8 mouse cellular contexts compared by ENCODE assay signal in the genomic region with DNA sequence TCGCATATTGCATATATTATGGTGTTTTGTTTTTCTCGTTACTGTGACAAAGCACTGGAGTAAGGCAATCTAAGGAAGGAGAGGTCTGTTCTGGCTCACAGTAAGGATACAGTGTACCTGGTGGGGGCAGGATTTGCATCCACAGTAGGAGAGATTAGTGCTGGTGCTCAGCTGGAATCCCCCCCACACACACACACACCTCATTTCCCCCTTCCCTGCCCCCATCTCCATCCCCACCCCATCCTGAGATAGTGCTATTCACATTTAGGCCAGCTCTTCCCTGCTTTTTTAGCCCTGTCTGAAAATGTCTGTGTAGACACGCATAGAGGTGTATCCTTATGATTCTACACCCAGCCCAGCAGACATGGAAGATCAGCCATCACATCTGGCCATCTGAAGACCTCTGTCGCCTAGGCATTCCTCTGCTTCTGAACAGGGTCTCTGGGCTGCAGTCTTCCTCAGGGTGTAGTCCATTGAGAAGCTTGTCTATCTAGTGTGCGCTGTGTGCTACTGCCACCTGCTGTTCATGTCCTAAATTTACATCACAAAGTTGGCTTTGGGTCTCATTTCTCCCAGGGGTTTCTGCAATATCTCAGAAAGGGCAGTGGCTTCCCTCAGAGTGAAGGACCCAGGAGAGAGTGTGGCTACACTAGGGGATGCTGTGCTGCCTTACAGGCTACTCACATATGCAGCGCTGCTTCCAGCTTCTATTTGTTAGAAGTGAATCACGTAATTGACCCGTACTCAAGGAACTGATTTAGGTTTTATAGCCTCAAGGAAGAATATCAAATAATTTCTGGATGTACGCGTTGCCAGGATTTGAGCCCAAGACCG. TPM values are rescaled to one million over a fixed set of nuclear protein-coding genes. Genes with fewer than 3 reads are reported as not detected.
A peak's percentile ranks its signal among the peaks of the same experiment; 100 is the strongest.
DNase-seq lines count a peak whose midpoint lies in the region; ATAC-seq and TF ChIP-seq lines count a peak whose summit lies in the region.

No protein-coding gene starts in this region.

- TF ChIP-seq POLR2A in ES-Bruce4 (IDR thresholded peaks at IDR 0.05; ENCODE audit: insufficient read depth, low read length), result no peak

- WGBS in embryonic facial prominence, embryonic 11.5 days, result 59% methylated on average over 11 of the region's 11 CpGs

- no peak overlapping the region for H3K27ac ChIP-seq in ES-Bruce4 (ENCODE audit: insufficient read depth, low read length)
- H3K27ac ChIP-seq in embryonic facial prominence, embryonic 11.5 days (replicated peaks; ENCODE audit: low read depth, low read length), result no peak overlapping the region

- no peaks in the 10 kb centered on the region for H3K36me3 ChIP-seq in ES-Bruce4 (ENCODE audit: control insufficient read depth, insufficient read depth, low read length, poor library complexity, severe bottlenecking)
- H3K36me3 ChIP-seq in embryonic facial prominence, embryonic 11.5 days (replicated peaks; ENCODE audit: control insufficient read depth, insufficient read depth, low read depth, low read length), result no peaks in the 10 kb centered on the region

- no peaks in the 10 kb centered on the region for H3K4me1 ChIP-seq in ES-Bruce4 (ENCODE audit: control insufficient read depth, insufficient read depth, low read length)
- no peaks in the 10 kb centered on the region for H3K4me1 ChIP-seq in embryonic facial prominence, embryonic 11.5 days (ENCODE audit: control insufficient read depth, insufficient read depth, low read length)

- peak; percentile 65 for DNase-seq in adrenal gland, postnatal 14 days
- DNase-seq in embryonic facial prominence, embryonic 11.5 days (ENCODE audit: low spot score), result peak; percentile 85
- peak; percentile 42 for DNase-seq in layer of hippocampus, adult 9-11 months
- peak; percentile 73 for DNase-seq in lung, postnatal 10 days
- DNase-seq in retina, postnatal 7 days (ENCODE audit: low read depth, low spot score), result peak; percentile 69
- DNase-seq in urinary bladder, postnatal 36 days (ENCODE audit: low spot score in 2 of 2), result peak; percentile 38 to 45

- no peak for TF ChIP-seq EP300 in ES-Bruce4 (IDR thresholded peaks at IDR 0.05; ENCODE audit: insufficient read depth, low read depth, low read length)

- H3K4me3 ChIP-seq in ES-Bruce4 (ENCODE audit: low read depth, low read length), result no peak overlapping the region
- H3K4me3 ChIP-seq in embryonic facial prominence, embryonic 11.5 days (ENCODE audit: low read depth, low read length), result no peak overlapping the region

- ATAC-seq in embryonic facial prominence, embryonic 11.5 days (replicated peaks; ENCODE audit: insufficient number of reproducible peaks, low FRiP score, low TSS enrichment, low read depth), result peak; percentile 72; the same call in 1 of the 2 replicates
- peak; percentile 74 to 80 for ATAC-seq in hematopoietic stem cell, adult 5-6 weeks (replicated peaks in 1 of 2; ENCODE audit: insufficient read depth in 1 of 2, low FRiP score in 2 of 2, low TSS enrichment in 1 of 2, low read depth in 1 of 2, poor library complexity in 2 of 2, severe bottlenecking in 2 of 2)

- peak; percentile 60 for TF ChIP-seq CTCF in ES-Bruce4 (IDR thresholded peaks at IDR 0.05; ENCODE audit: low read depth, low read length)

- no peaks in the 10 kb centered on the region for H3K9me3 ChIP-seq in ES-Bruce4 (replicated peaks; ENCODE audit: control insufficient read depth, insufficient read depth, low read length, poor library complexity, severe bottlenecking)
- no peaks in the 10 kb centered on the region for H3K9me3 ChIP-seq in embryonic facial prominence, embryonic 11.5 days (replicated peaks; ENCODE audit: control insufficient read depth, low read length)

- H3K4me2 ChIP-seq in embryonic facial prominence, embryonic 11.5 days (ENCODE audit: low read depth, low read length), result no peak overlapping the region

- H3K27me3 ChIP-seq in ES-Bruce4 (ENCODE audit: control insufficient read depth, insufficient read depth, low read length, poor library complexity, severe bottlenecking), result no peaks in the 10 kb centered on the region
- no peaks in the 10 kb centered on the region for H3K27me3 ChIP-seq in embryonic facial prominence, embryonic 11.5 days (ENCODE audit: control insufficient read depth, insufficient read depth, low read length)

- H3K9ac ChIP-seq in ES-Bruce4 (ENCODE audit: low read depth, poor library complexity, severe bottlenecking), result no peak overlapping the region
- H3K9ac ChIP-seq in embryonic facial prominence, embryonic 11.5 days (replicated peaks; ENCODE audit: low read length), result no peak overlapping the region

RNA-seq across cellular contexts. Expression of a gene that starts 44.4 kb away (rescaled TPM):
- polyA plus RNA-seq in ES-Bruce4 (2011; ENCODE audit: insufficient read depth, insufficient read length, low read depth, missing spikeins), result 78.7 and 87.2 TPM in 2 replicates
- total RNA-seq in adrenal gland, postnatal 14 days (2021), result 77.1 and 104 TPM in 2 replicates
- 45.9 and 46.6 TPM in 2 replicates for polyA plus RNA-seq in embryonic facial prominence, embryonic 11.5 days (2014; fragmentation: Nextera tagmentation; extraction: Ambion mirVana)
- 29.8 and 58.4 TPM in 2 replicates for total RNA-seq in hematopoietic stem cell, adult 5-6 weeks (2017)
